Mouse (Mus musculus) intestine, postnatal 0 days (tissue): ENCODE measurements at regions not wholly inside any gene's neighbourhood (a gene's known extent, or its start where the extent isn't known, plus 50 kb on each side); places are given as distances from the start of the nearest gene placed in this dataset.

Source experiments
- ATAC-seq: fragments of 200-750 bp; cut with Nextera tagmentation; 2 replicates; pipeline ENCODE4 v1.8.0; 2017; ENCODE audit warnings: mild to moderate bottlenecking, moderate TSS enrichment, moderate library complexity
- H3K27ac ChIP-seq: fragments of 300-500 bp; sonication (generic); 2 replicates; pipeline ENCODE4 v1.5.1; 2014; ENCODE audit warnings: mild to moderate bottlenecking, low read depth, low read length, moderate library complexity
- H3K27me3 ChIP-seq: fragments of 300-500 bp; sonication (generic); replicated peaks from 2 replicates; pipeline ENCODE4 v1.6.1; 2014; ENCODE audit warnings: low read length, mixed read lengths; ENCODE audit not compliant: control insufficient read depth, insufficient read depth
- H3K36me3 ChIP-seq: fragments of 300-500 bp; sonication (generic); 2 replicates; pipeline ENCODE4 v1.6.1; 2014; ENCODE audit warnings: mild to moderate bottlenecking, moderate library complexity; ENCODE audit not compliant: control insufficient read depth, insufficient read depth
- H3K4me1 ChIP-seq: fragments of 300-500 bp; sonication (generic); replicated peaks from 2 replicates; pipeline ENCODE4 v1.6.1; 2014; ENCODE audit warnings: antibody characterized with exemption, low read length, mixed read lengths; ENCODE audit not compliant: control insufficient read depth, insufficient read depth
- H3K4me2 ChIP-seq: fragments of 300-500 bp; sonication (generic); replicated peaks from 2 replicates; pipeline ENCODE4 v1.6.1; 2014; ENCODE audit warnings: low read depth, mild to moderate bottlenecking, moderate library complexity
- H3K4me3 ChIP-seq: fragments of 300-500 bp; sonication (generic); 2 replicates; pipeline ENCODE4 v1.5.1; 2014; ENCODE audit warnings: low read depth, low read length
- H3K9ac ChIP-seq: fragments of 300-500 bp; sonication (generic); 2 replicates; pipeline ENCODE4 v1.6.1; 2014; ENCODE audit warnings: mild to moderate bottlenecking, low read depth, low read length
- H3K9me3 ChIP-seq: fragments of 300-500 bp; sonication (generic); 2 replicates; pipeline ENCODE4 v1.6.1; 2016; ENCODE audit warnings: mixed run types; ENCODE audit not compliant: control insufficient read depth
- CTCF ChIP-seq: sonication (generic); IDR thresholded peaks from 2 replicates; pipeline ENCODE4 v1.5.1; 2016; ENCODE audit warnings: low read depth, mild to moderate bottlenecking, control low read depth, antibody characterized with exemption, moderate library complexity
- WGBS: fragments of 180-500 bp; shearing (Covaris S2); extraction: QIAGEN DNeasy Blood & Tissue Kit; methylation state at CpG from one replicate; pipeline ENCODE4 v1.1.7; 2014; 5-methylcytosine and 5-hydroxymethylcytosine counted together

GRCm38 (mm10) chr10:56482156-56482716 lies 105.1 kb downstream of the Gja1 start:
- TF ChIP-seq CTCF, result no peak

GRCm38 (mm10) chr10:56484931-56485330 lies 107.8 kb downstream of the Gja1 start:
- no peak for ATAC-seq
- H3K9ac ChIP-seq, result no peak overlapping the region
- no peaks in the 10 kb centered on the region for H3K4me1 ChIP-seq
- 93% methylated on average over 8 of the region's 8 CpGs for WGBS
- no peaks in the 10 kb centered on the region for H3K27me3 ChIP-seq
- H3K36me3 ChIP-seq, result no peaks in the 10 kb centered on the region
- no peaks in the 10 kb centered on the region for H3K9me3 ChIP-seq
- no peak for TF ChIP-seq CTCF
- H3K27ac ChIP-seq, result no peak overlapping the region
- H3K4me3 ChIP-seq, result no peak overlapping the region
- no peak overlapping the region for H3K4me2 ChIP-seq

More at GRCm38 (mm10) chr10:56482156-56482716, 105.1 kb downstream of the Gja1 start:
- Histone ChIP-seq H3K4me3 (no peak overlapping the region), H3K4me2 (no peak overlapping the region), H3K4me1 (no peaks in the 10 kb centered on the region), H3K27me3 (no peaks in the 10 kb centered on the region), H3K27ac (no peak overlapping the region), H3K9ac (no peak overlapping the region), H3K9me3 (no peaks in the 10 kb centered on the region), H3K36me3 (no peaks in the 10 kb centered on the region)
- 65% methylated on average over 9 of the region's 9 CpGs for WGBS
- no peak for ATAC-seq

GRCm38 (mm10) chr10:56485746-56486145 lies 108.6 kb downstream of the Gja1 start:
- H3K27ac ChIP-seq, result no peak overlapping the region
- no peak overlapping the region for H3K4me2 ChIP-seq
- WGBS, result 96% methylated on average over 5 of the region's 5 CpGs
- H3K4me1 ChIP-seq, result no peaks in the 10 kb centered on the region
- no peaks in the 10 kb centered on the region for H3K36me3 ChIP-seq
- no peak overlapping the region for H3K9ac ChIP-seq
- no peaks in the 10 kb centered on the region for H3K9me3 ChIP-seq
- no peak overlapping the region for H3K4me3 ChIP-seq
- no peaks in the 10 kb centered on the region for H3K27me3 ChIP-seq
- no peak for ATAC-seq
- TF ChIP-seq CTCF, result no peak

GRCm38 (mm10) chr10:56486584-56486983 lies 109.5 kb downstream of the Gja1 start:
- no peak overlapping the region for H3K4me3 ChIP-seq
- no peaks in the 10 kb centered on the region for H3K36me3 ChIP-seq
- H3K27me3 ChIP-seq, result no peaks in the 10 kb centered on the region
- H3K9ac ChIP-seq, result no peak overlapping the region
- no peak for ATAC-seq
- TF ChIP-seq CTCF, result no peak
- no peak overlapping the region for H3K27ac ChIP-seq
- H3K4me2 ChIP-seq, result no peak overlapping the region
- WGBS, result 27% methylated on average over 6 of the region's 6 CpGs
- no peaks in the 10 kb centered on the region for H3K4me1 ChIP-seq
- H3K9me3 ChIP-seq, result no peaks in the 10 kb centered on the region

GRCm38 (mm10) chr10:56493461-56493860 lies 116.3 kb downstream of the Gja1 start:
- WGBS, result 53% methylated on average over 1 of the region's 1 CpGs
- no peaks in the 10 kb centered on the region for H3K27me3 ChIP-seq
- ATAC-seq, result no peak
- no peaks in the 10 kb centered on the region for H3K36me3 ChIP-seq
- H3K9me3 ChIP-seq, result no peaks in the 10 kb centered on the region
- H3K4me1 ChIP-seq, result no peaks in the 10 kb centered on the region
- no peak overlapping the region for H3K27ac ChIP-seq
- no peak overlapping the region for H3K4me2 ChIP-seq
- TF ChIP-seq CTCF, result no peak
- H3K9ac ChIP-seq, result no peak overlapping the region
- no peak overlapping the region for H3K4me3 ChIP-seq

- no peak overlapping the region for H3K27ac ChIP-seq
- no peak for TF ChIP-seq CTCF
- no peak overlapping the region for H3K4me2 ChIP-seq
- no peaks in the 10 kb centered on the region for H3K4me1 ChIP-seq
- H3K9ac ChIP-seq, result no peak overlapping the region
- ATAC-seq, result no peak
- H3K27me3 ChIP-seq, result no peaks in the 10 kb centered on the region
- H3K36me3 ChIP-seq, result no peaks in the 10 kb centered on the region
- H3K4me3 ChIP-seq, result no peak overlapping the region
- 91% methylated on average over 4 of the region's 4 CpGs for WGBS
- H3K9me3 ChIP-seq, result no peaks in the 10 kb centered on the region
Measured at GRCm38 (mm10) chr10:56495352-56495751, 118.2 kb downstream of the Gja1 start.

- no peak for ATAC-seq
- Histone ChIP-seq H3K36me3 (no peaks in the 10 kb centered on the region), H3K27me3 (no peaks in the 10 kb centered on the region), H3K4me3 (no peak overlapping the region), H3K27ac (no peak overlapping the region), H3K4me1 (no peaks in the 10 kb centered on the region), H3K9ac (no peak overlapping the region), H3K9me3 (no peaks in the 10 kb centered on the region), H3K4me2 (no peak overlapping the region)
- no peak for TF ChIP-seq CTCF
- 86% methylated on average over 1 of the region's 1 CpGs for WGBS
Measured at GRCm38 (mm10) chr10:56519041-56519440, 141.9 kb downstream of the Gja1 start.
